Comparison of ENCODE assay signal across 8 mouse cellular contexts in the genomic region with DNA sequence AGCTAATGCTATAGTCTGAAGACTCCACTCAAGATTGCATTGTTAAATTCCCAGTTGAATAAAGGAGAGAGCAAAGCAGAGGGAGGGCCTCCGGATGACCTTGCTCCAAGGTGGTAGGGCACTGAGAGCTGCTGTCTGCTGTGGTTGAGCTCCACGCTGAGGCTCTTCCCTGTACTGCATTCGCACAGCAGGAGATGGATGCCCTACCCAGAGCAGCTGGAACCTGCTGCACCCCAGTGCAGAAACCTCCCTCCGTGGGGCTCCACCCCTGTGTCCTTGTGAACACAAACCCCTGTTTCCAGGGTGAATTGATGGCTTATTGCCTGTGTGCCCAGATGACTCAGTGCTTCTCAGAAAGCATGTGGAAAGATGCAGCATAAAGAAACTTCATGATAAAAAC.
DNase-seq lines count a peak whose midpoint lies in the region; ATAC-seq and TF ChIP-seq lines count a peak whose summit lies in the region.

No protein-coding gene starts in this region.

- no peak overlapping the region for H3K4me3 ChIP-seq in kidney, adult 2 months (ENCODE audit: insufficient read depth, low read depth, low read length)
- no peak overlapping the region for H3K4me3 ChIP-seq in hindbrain, embryonic 12.5 days

- peak; percentile 75 for ATAC-seq in hindbrain, embryonic 12.5 days (ENCODE audit: low FRiP score)

- no peaks in the 10 kb centered on the region for H3K9me3 ChIP-seq in hindbrain, embryonic 12.5 days (replicated peaks)

- H3K27me3 ChIP-seq in kidney, adult 2 months (replicated peaks; ENCODE audit: control insufficient read depth, insufficient read depth, low read length) = no peaks in the 10 kb centered on the region
- no peaks in the 10 kb centered on the region for H3K27me3 ChIP-seq in hindbrain, embryonic 12.5 days

- no peak overlapping the region for H3K9ac ChIP-seq in hindbrain, embryonic 12.5 days

- H3K4me2 ChIP-seq in hindbrain, embryonic 12.5 days (replicated peaks) = no peak overlapping the region

- TF ChIP-seq POLR2A in kidney, adult 2 months (IDR thresholded peaks at IDR 0.05; ENCODE audit: low read depth, low read length) = no peak

- DNase-seq in kidney, adult 2 months = peak; percentile 0
- DNase-seq in kidney, adult 18-20 months = no peak
- peak; percentile 58 for DNase-seq in NIH3T3 (ENCODE audit: low read depth)
- peak; percentile 36 for DNase-seq in embryo, embryonic 9.5 days (ENCODE audit: extremely low spot score)
- peak; percentile 2 for DNase-seq in lung, postnatal 36 days
- peak; percentile 4 for DNase-seq in testis, postnatal 14 days (ENCODE audit: low spot score)
- DNase-seq in thymus, adult 18-20 months = no peak

- no peak; the same call in 1 of the 2 replicates for TF ChIP-seq CTCF in kidney, adult 2 months (conservative IDR thresholded peaks at IDR 0.05; ENCODE audit: insufficient read depth, insufficient read length, low read depth, low read length)

- H3K27ac ChIP-seq in kidney, adult 2 months (ENCODE audit: insufficient read depth, low read depth, low read length) = no peak overlapping the region
- no peak overlapping the region for H3K27ac ChIP-seq in hindbrain, embryonic 12.5 days

- no peaks in the 10 kb centered on the region for H3K4me1 ChIP-seq in kidney, adult 2 months (ENCODE audit: control insufficient read depth, insufficient read depth, low read length)
- 0 out of 2 replicates have a peak, but pooled peaks cover 3% of the 10 kb centered on the region for H3K4me1 ChIP-seq in hindbrain, embryonic 12.5 days

- WGBS in kidney, adult 2 months = 9% methylated on average over 4 of the region's 4 CpGs
- 11% methylated on average over 4 of the region's 4 CpGs for WGBS in hindbrain, embryonic 12.5 days

- H3K36me3 ChIP-seq in kidney, adult 2 months (ENCODE audit: control insufficient read depth, insufficient read depth, low read length) = no peaks in the 10 kb centered on the region
- H3K36me3 ChIP-seq in hindbrain, embryonic 12.5 days = no peaks in the 10 kb centered on the region

Comparison
In these comparisons a context has a peak if more than half of its experiments do, and no peak if none do; other contexts are left out.
1. DNase-seq: peak in kidney, adult 2 months (single experiment), NIH3T3 (single experiment), embryo, embryonic 9.5 days (single experiment), lung, postnatal 36 days (single experiment) and testis, postnatal 14 days (single experiment); none in kidney, adult 18-20 months (single experiment) and thymus, adult 18-20 months (0 of 2).